Mouse (Mus musculus): ENCODE data around the gene Glud1. TPM values are rescaled to one million over a fixed set of nuclear protein-coding genes. Genes with fewer than 3 reads are reported as not detected.

Glud1 gene
- polyA plus RNA-seq, 1 experiment from 2014 or later, result 84.0 TPM

DNA sequence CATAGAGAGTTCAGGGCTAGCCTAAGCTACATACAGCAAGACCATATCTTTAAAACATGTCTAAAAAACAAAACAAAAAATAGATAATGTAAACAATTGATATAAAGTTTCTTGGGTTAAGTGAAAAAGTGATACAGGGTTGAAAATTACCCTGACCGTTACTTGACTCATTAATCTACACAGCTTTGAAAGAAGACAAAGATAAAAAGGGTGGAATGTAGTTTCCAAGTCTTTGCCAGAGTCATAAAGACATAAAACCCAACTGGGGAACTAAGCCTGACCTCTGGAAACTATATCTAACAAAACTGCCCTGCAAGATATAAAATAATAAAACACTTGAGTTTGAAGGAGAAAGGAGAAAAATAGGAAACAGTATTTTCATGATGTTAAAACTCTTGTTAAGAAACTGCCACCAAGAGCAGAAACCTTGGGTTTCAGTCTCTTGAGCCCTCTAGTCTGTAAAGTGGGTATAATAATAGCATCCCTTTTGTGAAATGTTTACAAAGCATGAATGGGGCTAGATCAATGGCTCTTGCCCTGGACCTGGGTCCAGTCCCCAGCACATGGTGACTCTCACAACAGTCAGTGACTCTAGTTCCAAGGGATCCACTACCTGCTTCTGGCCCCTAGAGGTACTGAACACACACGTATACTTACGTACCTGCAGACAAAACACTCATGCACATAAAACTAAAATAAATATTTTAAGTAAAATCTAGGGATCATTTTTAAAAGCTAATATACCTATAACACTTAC lies 21.1 kb upstream of the Glud1 start:
- Histone ChIP-seq H3K36me3 (ENCODE audit: control insufficient read depth, insufficient read depth, low read length) (no peaks in the 10 kb centered on the region), H3K4me2 (ENCODE audit: low read length) (no peak overlapping the region), H3K27me3 (replicated peaks; ENCODE audit: control insufficient read depth, insufficient read depth, low read length) (no peaks in the 10 kb centered on the region), H3K27ac (ENCODE audit: low read depth, low read length) (no peak overlapping the region), H3K9ac (ENCODE audit: low read length) (no peak overlapping the region), H3K4me3 (ENCODE audit: low read depth, low read length) (no peak overlapping the region), H3K9me3 (replicated peaks; ENCODE audit: control insufficient read depth, low read length) (no peaks in the 10 kb centered on the region), H3K4me1 (ENCODE audit: control insufficient read depth, insufficient read depth, low read length) (no peaks in the 10 kb centered on the region)
- ATAC-seq (no peak), DNase-seq (ENCODE audit: low spot score) (no peak)
- 95% methylated on average over 3 of the region's 3 CpGs for WGBS

DNA sequence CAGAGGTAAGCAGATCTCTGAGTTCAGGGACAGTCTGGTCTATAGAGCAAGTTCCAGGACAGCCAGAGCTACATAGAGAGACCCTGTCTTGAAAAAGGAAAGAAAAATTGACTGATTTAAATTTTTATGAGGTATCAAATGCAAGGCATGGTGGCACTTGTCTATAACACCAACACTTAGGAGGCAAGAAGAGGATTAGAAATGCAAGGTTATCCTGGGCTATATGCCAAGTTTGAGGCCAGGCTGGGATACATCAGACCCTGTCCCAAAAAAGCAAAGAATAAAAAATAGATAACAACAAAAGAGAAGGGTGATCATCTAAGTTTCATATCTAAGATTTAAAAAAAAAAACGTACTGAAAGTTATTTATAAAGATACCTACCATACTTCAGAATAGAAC lies 20.3 kb upstream of the Glud1 start:
- Histone ChIP-seq H3K36me3 (ENCODE audit: control insufficient read depth, insufficient read depth, low read length) (no peaks in the 10 kb centered on the region), H3K4me2 (ENCODE audit: low read length) (no peak overlapping the region), H3K9me3 (replicated peaks; ENCODE audit: control insufficient read depth, low read length) (no peaks in the 10 kb centered on the region)

DNA sequence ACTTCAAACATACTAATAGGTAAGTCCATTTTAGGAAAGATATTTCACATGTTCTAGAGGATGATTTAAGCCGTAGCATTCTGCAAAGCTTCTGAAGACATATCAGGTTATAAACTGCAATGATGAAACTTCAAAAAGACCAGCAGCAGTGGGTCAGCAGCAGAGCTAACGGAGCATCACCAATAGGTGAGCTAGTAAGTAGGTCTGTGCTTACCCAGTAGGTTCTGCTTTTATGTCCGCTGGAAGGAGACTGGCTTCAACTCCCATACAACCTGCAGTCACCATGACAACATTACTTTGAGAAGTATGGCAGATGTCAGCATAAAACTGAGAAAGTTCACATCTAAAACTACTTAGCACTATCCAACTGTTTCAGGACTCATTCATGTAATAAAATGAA lies 16.9 kb upstream of the Glud1 start:
- DNase-seq (ENCODE audit: low spot score) (no peak), ATAC-seq (no peak)
- Histone ChIP-seq H3K9me3 (replicated peaks; ENCODE audit: control insufficient read depth, low read length) (no peaks in the 10 kb centered on the region), H3K27me3 (replicated peaks; ENCODE audit: control insufficient read depth, insufficient read depth, low read length) (no peaks in the 10 kb centered on the region), H3K4me2 (ENCODE audit: low read length) (no peak overlapping the region), H3K4me1 (ENCODE audit: control insufficient read depth, insufficient read depth, low read length) (no peaks in the 10 kb centered on the region), H3K4me3 (ENCODE audit: low read depth, low read length) (no peak overlapping the region), H3K27ac (ENCODE audit: low read depth, low read length) (no peak overlapping the region), H3K36me3 (ENCODE audit: control insufficient read depth, insufficient read depth, low read length) (no peaks in the 10 kb centered on the region), H3K9ac (ENCODE audit: low read length) (no peak overlapping the region)
- 91% methylated on average over 3 of the region's 3 CpGs for WGBS

More for the DNA sequence above, 20.3 kb upstream of the Glud1 start:
- Histone ChIP-seq H3K4me3 (ENCODE audit: low read depth, low read length) (no peak overlapping the region), H3K4me1 (ENCODE audit: control insufficient read depth, insufficient read depth, low read length) (no peaks in the 10 kb centered on the region), H3K9ac (ENCODE audit: low read length) (no peak overlapping the region), H3K27me3 (replicated peaks; ENCODE audit: control insufficient read depth, insufficient read depth, low read length) (no peaks in the 10 kb centered on the region), H3K27ac (ENCODE audit: low read depth, low read length) (no peak overlapping the region)
- 46% methylated on average over 1 of the region's 1 CpGs for WGBS
- no peak for ATAC-seq
- DNase-seq (ENCODE audit: low spot score), result no peak

DNA sequence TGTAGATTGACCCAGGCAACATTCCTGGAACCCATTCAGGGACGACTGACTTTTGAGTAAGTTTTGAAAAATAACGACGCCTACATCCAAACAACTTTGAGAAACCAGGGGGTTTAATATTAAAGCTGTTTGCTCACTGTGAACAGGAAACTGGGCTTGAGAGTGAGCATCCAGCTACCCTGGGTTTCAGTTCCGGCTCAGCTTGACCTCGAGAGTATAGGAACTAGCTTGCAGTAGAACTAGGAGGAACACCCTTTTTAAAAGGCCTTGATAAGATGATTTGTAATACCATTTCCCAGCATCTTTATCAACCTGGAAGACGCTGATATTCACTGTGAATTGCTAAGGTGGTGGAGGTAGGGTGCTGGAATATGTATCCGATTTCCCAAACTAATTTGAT lies 14.2 kb upstream of the Glud1 start:
- Histone ChIP-seq H3K9ac (ENCODE audit: low read length) (no peak overlapping the region), H3K4me3 (ENCODE audit: low read depth, low read length) (no peak overlapping the region), H3K27me3 (replicated peaks; ENCODE audit: control insufficient read depth, insufficient read depth, low read length) (no peaks in the 10 kb centered on the region), H3K36me3 (ENCODE audit: control insufficient read depth, insufficient read depth, low read length) (no peaks in the 10 kb centered on the region), H3K4me2 (ENCODE audit: low read length) (no peak overlapping the region), H3K4me1 (ENCODE audit: control insufficient read depth, insufficient read depth, low read length) (no peaks in the 10 kb centered on the region), H3K27ac (ENCODE audit: low read depth, low read length) (no peak overlapping the region), H3K9me3 (replicated peaks; ENCODE audit: control insufficient read depth, low read length) (no peaks in the 10 kb centered on the region)
- ATAC-seq (no peak), DNase-seq (ENCODE audit: low spot score) (no peak)
- 85% methylated on average over 7 of the region's 7 CpGs for WGBS

DNA sequence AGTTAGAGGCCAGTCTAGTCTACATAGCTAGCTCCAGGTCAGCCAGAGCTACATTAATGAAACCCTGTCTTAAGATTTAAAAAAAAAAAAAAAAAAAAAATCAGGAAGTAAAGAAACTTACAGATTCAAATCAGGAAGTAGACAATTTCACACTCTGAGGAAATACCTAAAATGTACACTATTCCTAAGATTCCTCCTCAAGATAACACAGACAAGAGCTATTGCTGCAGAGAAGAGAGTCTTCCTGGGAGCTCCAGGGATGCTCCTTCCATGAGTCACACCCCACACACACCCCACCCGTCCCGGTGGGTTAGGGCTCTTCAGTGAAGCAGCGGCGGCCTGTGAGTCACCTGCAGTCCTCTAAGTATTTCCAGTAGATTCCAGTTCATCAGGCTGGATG lies 13.5 kb upstream of the Glud1 start:
- no peak overlapping the region for H3K4me3 ChIP-seq (ENCODE audit: low read depth, low read length)
- H3K27ac ChIP-seq (ENCODE audit: low read depth, low read length), result no peak overlapping the region
- no peaks in the 10 kb centered on the region for H3K4me1 ChIP-seq (ENCODE audit: control insufficient read depth, insufficient read depth, low read length)
- H3K27me3 ChIP-seq (replicated peaks; ENCODE audit: control insufficient read depth, insufficient read depth, low read length), result no peaks in the 10 kb centered on the region
- DNase-seq (ENCODE audit: low spot score), result no peak
- H3K9ac ChIP-seq (ENCODE audit: low read length), result no peak overlapping the region
- WGBS, result 84% methylated on average over 4 of the region's 4 CpGs
- H3K9me3 ChIP-seq (replicated peaks; ENCODE audit: control insufficient read depth, low read length), result no peaks in the 10 kb centered on the region
- no peaks in the 10 kb centered on the region for H3K36me3 ChIP-seq (ENCODE audit: control insufficient read depth, insufficient read depth, low read length)
- ATAC-seq, result no peak
- H3K4me2 ChIP-seq (ENCODE audit: low read length), result no peak overlapping the region

DNA sequence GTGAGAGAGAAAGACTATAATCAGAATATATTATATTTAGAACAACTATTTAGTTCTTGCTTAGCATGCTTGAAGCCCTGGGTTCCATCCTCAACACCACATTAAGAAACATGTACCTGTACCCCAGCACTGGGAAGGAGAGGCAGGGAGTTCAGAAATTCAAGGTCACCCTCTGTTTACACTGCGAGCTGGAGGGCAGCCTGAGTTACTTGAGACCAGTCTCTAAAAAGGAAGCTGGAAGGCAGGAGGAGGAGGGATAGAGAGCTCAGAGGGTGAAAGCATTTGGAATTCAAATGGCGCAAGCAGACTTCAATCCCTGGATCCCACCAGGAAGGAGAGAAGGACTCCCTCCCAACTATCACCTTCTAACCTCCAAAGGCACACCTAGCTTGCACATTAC lies 12.9 kb upstream of the Glud1 start:
- no peaks in the 10 kb centered on the region for H3K27me3 ChIP-seq (replicated peaks; ENCODE audit: control insufficient read depth, insufficient read depth, low read length)
- WGBS, result 59% methylated on average over 2 of the region's 2 CpGs

DNA sequence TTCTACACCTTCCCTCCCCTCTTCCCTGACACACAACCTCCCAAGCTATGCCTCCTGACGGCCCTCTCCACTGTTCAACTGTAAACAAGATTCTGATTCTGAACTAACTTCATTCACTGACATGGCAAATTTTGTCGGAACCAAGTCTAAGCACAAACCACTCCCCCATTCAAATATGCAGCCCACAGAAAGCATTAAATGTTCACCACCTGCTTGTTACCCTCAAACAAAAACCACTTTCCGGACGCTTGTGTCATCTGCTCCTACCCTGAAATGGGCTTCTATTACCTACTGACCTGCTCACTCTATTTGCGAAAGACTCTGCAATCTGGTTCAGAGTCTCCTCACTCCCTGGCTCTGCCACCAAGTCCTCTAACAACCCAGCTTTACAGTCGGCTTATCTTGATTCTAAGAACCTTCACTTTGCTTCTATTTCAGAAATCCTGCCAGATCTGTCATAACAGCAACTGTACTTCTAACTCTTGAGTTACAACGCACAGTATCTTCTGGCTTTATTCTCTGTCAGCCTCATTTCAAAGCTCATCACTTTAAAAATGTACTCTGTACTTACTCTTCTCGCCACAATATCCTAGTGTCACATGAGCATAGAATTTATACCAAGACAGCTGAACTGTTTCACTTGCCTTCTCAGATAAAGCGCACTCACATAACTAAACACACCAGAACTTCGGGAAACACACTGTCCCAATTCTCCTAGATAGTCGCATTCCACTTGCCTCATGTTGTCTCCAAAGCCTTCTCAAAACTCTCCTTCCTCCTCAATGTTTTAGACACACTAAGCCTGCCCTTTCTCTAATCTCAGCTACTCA lies 11.4 kb upstream of the Glud1 start:
- H3K4me1 ChIP-seq (ENCODE audit: control insufficient read depth, insufficient read depth, low read length), result no peaks in the 10 kb centered on the region
- 81% methylated on average over 11 of the region's 11 CpGs for WGBS
- no peaks in the 10 kb centered on the region for H3K27me3 ChIP-seq (replicated peaks; ENCODE audit: control insufficient read depth, insufficient read depth, low read length)
- no peaks in the 10 kb centered on the region for H3K36me3 ChIP-seq (ENCODE audit: control insufficient read depth, insufficient read depth, low read length)
- no peak overlapping the region for H3K4me3 ChIP-seq (ENCODE audit: low read depth, low read length)
- H3K27ac ChIP-seq (ENCODE audit: low read depth, low read length), result no peak overlapping the region
- H3K9me3 ChIP-seq (replicated peaks; ENCODE audit: control insufficient read depth, low read length), result no peaks in the 10 kb centered on the region
- ATAC-seq, result no peak
- DNase-seq (ENCODE audit: low spot score), result no peak
- no peak overlapping the region for H3K4me2 ChIP-seq (ENCODE audit: low read length)
- H3K9ac ChIP-seq (ENCODE audit: low read length), result no peak overlapping the region

More for the DNA sequence above, 12.9 kb upstream of the Glud1 start:
- no peaks in the 10 kb centered on the region for H3K36me3 ChIP-seq (ENCODE audit: control insufficient read depth, insufficient read depth, low read length)
- H3K27ac ChIP-seq (ENCODE audit: low read depth, low read length), result no peak overlapping the region
- no peaks in the 10 kb centered on the region for H3K4me1 ChIP-seq (ENCODE audit: control insufficient read depth, insufficient read depth, low read length)
- ATAC-seq (no peak), DNase-seq (ENCODE audit: low spot score) (no peak)
- no peak overlapping the region for H3K4me2 ChIP-seq (ENCODE audit: low read length)
- no peak overlapping the region for H3K9ac ChIP-seq (ENCODE audit: low read length)
- H3K9me3 ChIP-seq (replicated peaks; ENCODE audit: control insufficient read depth, low read length), result no peaks in the 10 kb centered on the region
- H3K4me3 ChIP-seq (ENCODE audit: low read depth, low read length), result no peak overlapping the region

DNA sequence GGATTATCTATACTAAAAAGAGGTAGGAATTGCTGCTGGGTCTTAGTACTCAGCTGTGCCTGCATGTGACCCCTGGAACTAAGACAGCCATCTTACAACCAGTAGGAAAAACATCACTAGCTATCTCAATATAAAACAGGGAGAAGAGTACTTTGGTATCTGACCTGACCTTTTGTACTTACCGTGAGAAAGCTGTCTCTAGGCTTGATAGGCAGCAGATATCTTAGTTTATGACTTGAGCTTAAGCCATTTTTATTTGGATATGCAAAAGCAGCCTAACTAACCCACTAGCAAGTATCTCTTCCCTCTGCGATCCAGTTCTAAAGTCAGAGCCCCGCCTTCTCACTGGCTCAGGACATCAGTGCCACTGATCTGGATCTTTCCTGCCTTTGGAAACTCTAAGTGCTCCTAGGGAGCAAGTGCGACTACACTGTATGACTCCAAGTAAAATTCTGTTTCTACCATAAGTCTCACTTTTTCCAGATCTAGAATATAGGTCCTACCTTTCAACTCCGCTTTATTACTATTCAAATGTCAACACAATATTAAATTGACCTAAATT lies 7.8 kb upstream of the Glud1 start:
- WGBS, result 87% methylated on average over 5 of the region's 5 CpGs
- Histone ChIP-seq H3K9ac (ENCODE audit: low read length) (no peak overlapping the region), H3K27me3 (replicated peaks; ENCODE audit: control insufficient read depth, insufficient read depth, low read length) (no peaks in the 10 kb centered on the region), H3K4me1 (ENCODE audit: control insufficient read depth, insufficient read depth, low read length) (no peaks in the 10 kb centered on the region), H3K9me3 (replicated peaks; ENCODE audit: control insufficient read depth, low read length) (no peaks in the 10 kb centered on the region), H3K4me3 (ENCODE audit: low read depth, low read length) (no peak overlapping the region), H3K4me2 (ENCODE audit: low read length) (no peak overlapping the region), H3K36me3 (ENCODE audit: control insufficient read depth, insufficient read depth, low read length) (no peaks in the 10 kb centered on the region), H3K27ac (ENCODE audit: low read depth, low read length) (no peak overlapping the region)
- DNase-seq (ENCODE audit: low spot score) (no peak), ATAC-seq (no peak)

DNA sequence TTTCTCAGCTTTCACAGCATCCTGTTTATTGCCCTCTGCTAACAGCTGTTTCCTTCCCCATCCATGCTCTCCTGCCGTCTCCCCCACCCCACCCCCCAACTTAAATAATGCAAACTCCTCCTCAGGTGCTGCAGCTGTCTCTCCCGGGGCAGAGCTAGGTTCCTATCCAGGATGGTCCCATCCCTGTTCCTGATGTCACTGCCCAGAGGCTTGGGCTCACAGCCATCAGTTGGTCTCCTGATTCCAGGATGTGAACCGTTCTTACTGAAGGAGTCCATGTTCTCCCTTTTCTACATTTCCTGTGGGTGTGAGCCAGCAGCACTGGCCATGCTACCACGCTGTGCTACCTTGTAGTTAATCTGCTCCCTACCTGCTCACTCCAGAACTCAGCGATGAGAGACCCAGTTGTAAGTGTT lies 7.3 kb upstream of the Glud1 start:
- no peak overlapping the region for H3K27ac ChIP-seq (ENCODE audit: low read depth, low read length)
- 47% methylated on average over 5 of the region's 5 CpGs for WGBS
- H3K9ac ChIP-seq (ENCODE audit: low read length), result no peak overlapping the region
- H3K4me2 ChIP-seq (ENCODE audit: low read length), result no peak overlapping the region
- H3K4me1 ChIP-seq (ENCODE audit: control insufficient read depth, insufficient read depth, low read length), result no peaks in the 10 kb centered on the region
- H3K36me3 ChIP-seq (ENCODE audit: control insufficient read depth, insufficient read depth, low read length), result no peaks in the 10 kb centered on the region
- no peak overlapping the region for H3K4me3 ChIP-seq (ENCODE audit: low read depth, low read length)
- H3K27me3 ChIP-seq (replicated peaks; ENCODE audit: control insufficient read depth, insufficient read depth, low read length), result no peaks in the 10 kb centered on the region
- DNase-seq (ENCODE audit: low spot score), result no peak
- no peaks in the 10 kb centered on the region for H3K9me3 ChIP-seq (replicated peaks; ENCODE audit: control insufficient read depth, low read length)
- ATAC-seq, result no peak
